In the genomic region with DNA sequence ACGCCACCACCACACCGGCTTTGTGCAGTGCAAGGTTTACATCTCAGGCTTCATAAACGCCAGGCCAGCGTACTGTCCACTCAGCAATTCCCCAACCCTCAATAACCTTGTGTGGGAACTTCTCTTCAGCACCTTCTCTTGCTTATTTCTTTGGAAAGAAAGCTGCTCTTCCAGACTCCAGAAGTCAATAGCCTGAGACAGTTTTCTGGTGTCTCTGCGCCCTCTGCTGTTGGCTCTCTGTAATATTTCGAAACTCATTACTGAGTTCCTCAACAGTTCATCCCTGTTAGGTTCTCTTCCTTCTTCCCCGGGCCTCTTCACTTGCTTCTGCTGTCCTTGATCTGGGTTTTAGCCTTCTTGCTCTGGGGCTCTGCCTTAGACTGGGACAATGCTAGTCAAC, we compare ENCODE assay signal across 9 mouse cellular contexts. TPM values are rescaled to one million over a fixed set of nuclear protein-coding genes. Genes with fewer than 3 reads are reported as not detected.
DNase-seq lines count a peak whose midpoint lies in the region; ATAC-seq and TF ChIP-seq lines count a peak whose summit lies in the region.
"Had no signal": no experiment of that assay in that cellular context is flagged by ENCODE, and none has a peak within 500 bp of the region (broad histone marks: within the 10 kb centered on the region; RNA-seq: fewer than 3 reads in every experiment).

No protein-coding gene starts in this region.

- WGBS in lung, embryonic 16.5 days, result 16% methylated on average over 7 of the region's 7 CpGs

- peak; percentile 86 for ATAC-seq in granulocyte monocyte progenitor cell, adult 5-6 weeks (replicated peaks; ENCODE audit: poor library complexity, severe bottlenecking)
- ATAC-seq in lung, embryonic 16.5 days (ENCODE audit: low read depth), result peak; percentile 43; the same call in 1 of the 2 replicates

- peak; percentile 81 for TF ChIP-seq RAD21 in CH12.LX (IDR thresholded peaks at IDR 0.05; ENCODE audit: low read depth, low read length)

- H3K9ac ChIP-seq in CH12.LX (ENCODE audit: insufficient read depth, low read depth), result no peak overlapping the region
- no peak overlapping the region for H3K9ac ChIP-seq in lung, embryonic 16.5 days (ENCODE audit: low read length)
- H3K9ac ChIP-seq: heart, embryonic 13.5 days had no signal

- no peak overlapping the region for H3K4me3 ChIP-seq in CH12.LX (replicated peaks in 1 of 3; ENCODE audit: low read depth in 2 of 3, low read length in 2 of 3, poor library complexity in 1 of 3)
- no peak overlapping the region for H3K4me3 ChIP-seq in lung, embryonic 16.5 days (ENCODE audit: low read length)
- H3K4me3 ChIP-seq: heart, embryonic 13.5 days had no signal

- in situ Hi-C loops in CH12.LX (cut with MboI; ENCODE audit: low pct_ligation_motif_present, low pct_unique_long_range_greater_than_20kb, low sequenced_read_pairs), result loop anchor here (5.0 kb wide), 1 partner anchor 80 kb away; no protein-coding TSS in a partner anchor

- peak overlapping the region; percentile 69; the same call in 1 of the 2 replicates for H3K4me2 ChIP-seq in CH12.LX (ENCODE audit: insufficient read depth, low read depth, poor library complexity, severe bottlenecking)
- H3K4me2 ChIP-seq in lung, embryonic 16.5 days (ENCODE audit: low read depth, low read length), result no peak overlapping the region
- H3K4me2 ChIP-seq: heart, embryonic 13.5 days had no signal

- 0 out of 4 replicates have a peak, but pooled peaks cover 0 to 4% of the 10 kb centered on the region in 2 experiments for H3K4me1 ChIP-seq in CH12.LX (ENCODE audit: control insufficient read depth in 1 of 2, insufficient read depth in 2 of 2)
- no peaks in the 10 kb centered on the region for H3K4me1 ChIP-seq in lung, embryonic 16.5 days (replicated peaks; ENCODE audit: control insufficient read depth, insufficient read depth, low read length)
- H3K4me1 ChIP-seq: heart, embryonic 13.5 days had no signal

- TF ChIP-seq EP300 in CH12.LX (IDR thresholded peaks at IDR 0.05; ENCODE audit: low read length), result no peak

- H3K27me3 ChIP-seq in CH12.LX (replicated peaks), result no peaks in the 10 kb centered on the region
- no peaks in the 10 kb centered on the region for H3K27me3 ChIP-seq in lung, embryonic 16.5 days (ENCODE audit: control insufficient read depth, insufficient read depth, low read depth, low read length)
- H3K27me3 ChIP-seq: heart, embryonic 13.5 days had no signal

- no peak overlapping the region for H3K27ac ChIP-seq in CH12.LX (ENCODE audit: insufficient read depth, low read depth)
- H3K27ac ChIP-seq in lung, embryonic 16.5 days (ENCODE audit: low read length), result no peak overlapping the region
- H3K27ac ChIP-seq: heart, embryonic 13.5 days had no signal

- DNase-seq in cerebellum, adult 18-20 months, result peak; percentile 67 to 68
- DNase-seq in cerebellum, adult 11-12 months, result no peak
- peak; percentile 53 for DNase-seq in CH12.LX (ENCODE audit: extremely low read depth)
- peak; percentile 48 for DNase-seq in c-Kit-positive CD71-positive TER-119-positive erythroid progenitor cells, embryonic 14.5 days (ENCODE audit: low spot score)
- DNase-seq in kidney, postnatal 36 days, result peak; percentile 68 to 84
- peak; percentile 70 to 75 for DNase-seq in right cerebral cortex, adult 2 months (ENCODE audit: low spot score in 2 of 2)

- H3K36me3 ChIP-seq in CH12.LX (replicated peaks in 1 of 2; ENCODE audit: control insufficient read depth in 1 of 2, insufficient read depth in 1 of 2, low read length in 1 of 2), result no peaks in the 10 kb centered on the region
- H3K36me3 ChIP-seq in lung, embryonic 16.5 days (ENCODE audit: control insufficient read depth, insufficient read depth, low read length), result no peaks in the 10 kb centered on the region
- H3K36me3 ChIP-seq: heart, embryonic 13.5 days had no signal

- dilution Hi-C loops in CH12.LX (cut with MboI; ENCODE audit: extremely low pct_ligation_motif_present, extremely low pct_unique_long_range_greater_than_20kb, low sequenced_read_pairs), result no loop called here

- no peak for TF ChIP-seq POLR2A in CH12.LX (IDR thresholded peaks at IDR 0.05; ENCODE audit: low read depth, low read length)

- H3K79me2 ChIP-seq in CH12.LX (replicated peaks; ENCODE audit: control insufficient read depth, extremely low read depth, insufficient read depth, poor library complexity, severe bottlenecking), result no peaks in the 10 kb centered on the region

- no peaks in the 10 kb centered on the region for H3K9me3 ChIP-seq in CH12.LX (replicated peaks; ENCODE audit: low read length)
- no peaks in the 10 kb centered on the region for H3K9me3 ChIP-seq in lung, embryonic 16.5 days (ENCODE audit: control insufficient read depth, low read length)
- H3K9me3 ChIP-seq: heart, embryonic 13.5 days had no signal

- TF ChIP-seq CTCF in CH12.LX (conservative IDR thresholded peaks at IDR 0.05 in 1 of 2, IDR thresholded peaks at IDR 0.05 in 1 of 2; ENCODE audit: low read depth in 2 of 2, low read length in 2 of 2), result peak; percentile 58 to 81

TF ChIP-seq in CH12.LX, 34 proteins besides CTCF, POLR2A, EP300 and RAD21:
- TF ChIP-seq CHD1 (IDR thresholded peaks at IDR 0.05; ENCODE audit: low read depth, low read length), result no peak
- peak; percentile 77 for TF ChIP-seq SMC3 (IDR thresholded peaks at IDR 0.05; ENCODE audit: low read depth, low read length)

RNA-seq across cellular contexts. Expression of gene Psmb4, which starts 16.0 kb away (rescaled TPM):
- total RNA-seq in CH12.LX (2012; rRNA removed) (554 and 695 TPM in 2 replicates), CH12.LX (2014; rRNA removed) (798 and 801 TPM in 2 replicates)
- polyA plus RNA-seq in CH12.LX (2012; ENCODE audit: insufficient read length, low read depth), result 435 and 481 TPM in 2 replicates
- 392 and 406 TPM in 2 replicates for total RNA-seq in granulocyte monocyte progenitor cell, adult 5-6 weeks (2014; fragmentation: Nextera tagmentation)
- 232 and 280 TPM in 2 replicates for total RNA-seq in granulocyte monocyte progenitor cell, adult 5-6 weeks (2017)
- 306 and 339 TPM in 2 replicates for polyA plus RNA-seq in lung, embryonic 16.5 days (2015; fragmentation: Nextera tagmentation; extraction: Ambion mirVana)

RNA-seq across cellular contexts. Expression of gene Selenbp1, which starts 30.1 kb away (rescaled TPM):
- total RNA-seq in CH12.LX (2012; rRNA removed) (0.08 and 0.25 TPM in 2 replicates), CH12.LX (2014; rRNA removed) (not detected in 2 replicates)
- polyA plus RNA-seq in CH12.LX (2012; ENCODE audit: insufficient read length, low read depth), result not detected in 2 replicates
- total RNA-seq in granulocyte monocyte progenitor cell, adult 5-6 weeks (2014; fragmentation: Nextera tagmentation), result 30.4 and 39.7 TPM in 2 replicates
- 19.2 and 20.1 TPM in 2 replicates for total RNA-seq in granulocyte monocyte progenitor cell, adult 5-6 weeks (2017)
- polyA plus RNA-seq in lung, embryonic 16.5 days (2015; fragmentation: Nextera tagmentation; extraction: Ambion mirVana), result 341 and 430 TPM in 2 replicates

RNA-seq across cellular contexts. Expression of gene Rfx5, which starts 51.1 kb away (rescaled TPM):
- 11.4 and 11.8 TPM in 2 replicates for total RNA-seq in CH12.LX (2012; rRNA removed)
- 14.0 and 15.4 TPM in 2 replicates for total RNA-seq in CH12.LX (2014; rRNA removed)
- polyA plus RNA-seq in CH12.LX (2012; ENCODE audit: insufficient read length, low read depth), result 19.9 and 22.0 TPM in 2 replicates
- 19.0 and 25.0 TPM in 2 replicates for total RNA-seq in granulocyte monocyte progenitor cell, adult 5-6 weeks (2014; fragmentation: Nextera tagmentation)
- 17.1 and 17.9 TPM in 2 replicates for total RNA-seq in granulocyte monocyte progenitor cell, adult 5-6 weeks (2017)
- 8.9 and 10.0 TPM in 2 replicates for polyA plus RNA-seq in lung, embryonic 16.5 days (2015; fragmentation: Nextera tagmentation; extraction: Ambion mirVana)

Comparison
In these comparisons a context has a peak if more than half of its experiments do, and no peak if none do; other contexts are left out.
1. RNA of gene Selenbp1, which starts 30.1 kb away (total RNA-seq): 19.2 to 39.7 TPM in granulocyte monocyte progenitor cell, adult 5-6 weeks; 0.08 to 0.25 TPM in CH12.LX; every median in the first group is over 10 times any median in the second.